Mouse (Mus musculus) right cerebral cortex, postnatal 10 days (tissue): ENCODE data around the gene Sox30.
A peak's percentile ranks its signal among the peaks of the same experiment; 100 is the strongest.

Source experiments
- DNase-seq, 2 experiments: peaks; one replicate each; pipeline ENCODE4 v3.0.0; 2021; ENCODE audit warnings: low spot score in 2 of 2

Sox30 gene

GRCm38 (mm10) chr11:46055896-46056769 lies 76.0 kb downstream of the Sox30 start, which contains the start of gene Adam19:
Gene Adam19, plus strand, starts transcription at chr11:46055992.
- DNase-seq, result peak; percentile 85 to 86

- DNase-seq, result no peak
Measured at GRCm38 (mm10) chr11:46056770-46057411, 76.8 kb downstream of the Sox30 start.

GRCm38 (mm10) chr11:46058011-46058410 lies 77.9 kb downstream of the Sox30 start:
- no peak for DNase-seq

GRCm38 (mm10) chr11:46058916-46059315 lies 78.8 kb downstream of the Sox30 start:
- DNase-seq, result no peak

GRCm38 (mm10) chr11:46059887-46060650 lies 80.0 kb downstream of the Sox30 start:
- no peak for DNase-seq

- no peak for DNase-seq
Measured at GRCm38 (mm10) chr11:46060651-46061020, 80.5 kb downstream of the Sox30 start.

- no peak for DNase-seq
Measured at GRCm38 (mm10) chr11:46061776-46062445, 81.8 kb downstream of the Sox30 start.

GRCm38 (mm10) chr11:46062569-46062968 lies 82.5 kb downstream of the Sox30 start:
- no peak for DNase-seq

- no peak for DNase-seq
Measured at GRCm38 (mm10) chr11:46062993-46063731, 83.1 kb downstream of the Sox30 start.

GRCm38 (mm10) chr11:46064767-46065166 lies 84.7 kb downstream of the Sox30 start:
- no peak for DNase-seq

- peak; percentile 44 to 51 for DNase-seq
Measured at GRCm38 (mm10) chr11:46065201-46066011, 85.3 kb downstream of the Sox30 start.
